Mouse (Mus musculus) hindbrain, postnatal 0 days (tissue): Measurements from ENCODE around the gene Gtsf2. TPM values are rescaled to one million over a fixed set of nuclear protein-coding genes. Genes with fewer than 3 reads are reported as not detected.
"Not testable (repeated sequence)": the region's sequence is repeated elsewhere in the genome, so short reads cannot be mapped to it uniquely, and the experiment has no call there.

ENCODE experiments used
- ATAC-seq: fragments of 200-750 bp; cut with Nextera tagmentation; 2 replicates; pipeline ENCODE4 v1.8.0; 2017; ENCODE audit warnings: mild to moderate bottlenecking, moderate TSS enrichment, moderate library complexity
- DNase-seq: peaks from one replicate; pipeline ENCODE4 v3.0.0-alpha.2; 2015; ENCODE audit warnings: low spot score
- H3K27ac ChIP-seq: fragments of 300-500 bp; sonication (generic); 2 replicates; pipeline ENCODE4 v1.5.1; 2014; ENCODE audit warnings: mild to moderate bottlenecking
- H3K27me3 ChIP-seq: fragments of 300-500 bp; sonication (generic); 2 replicates; pipeline ENCODE4 v1.6.1; 2014; ENCODE audit warnings: low read length, mixed read lengths; ENCODE audit not compliant: insufficient read depth
- H3K36me3 ChIP-seq: fragments of 300-500 bp; sonication (generic); 2 replicates; pipeline ENCODE4 v1.6.1; 2014; ENCODE audit warnings: low read length, mixed read lengths; ENCODE audit not compliant: insufficient read depth
- H3K4me1 ChIP-seq: fragments of 300-500 bp; sonication (generic); 2 replicates; pipeline ENCODE4 v1.6.1; 2014; ENCODE audit warnings: antibody characterized with exemption, low read length, mixed read lengths; ENCODE audit not compliant: insufficient read depth
- H3K4me2 ChIP-seq: fragments of 300-500 bp; sonication (generic); 2 replicates; pipeline ENCODE4 v1.6.1; 2014; ENCODE audit warnings: low read depth, mild to moderate bottlenecking, low read length, moderate library complexity, mixed read lengths
- H3K4me3 ChIP-seq: fragments of 300-500 bp; sonication (generic); 2 replicates; pipeline ENCODE4 v1.5.1; 2014; ENCODE audit warnings: low read length
- H3K9ac ChIP-seq: fragments of 300-500 bp; sonication (generic); replicated peaks from 2 replicates; pipeline ENCODE4 v1.6.1; 2014; ENCODE audit warnings: mild to moderate bottlenecking, low read length, moderate library complexity, mixed read lengths
- H3K9me3 ChIP-seq: fragments of 300-500 bp; sonication (generic); 2 replicates; pipeline ENCODE4 v1.6.1; 2016; ENCODE audit warnings: low read length, mixed read lengths
- CTCF ChIP-seq: IDR thresholded peaks from 2 replicates; pipeline ENCODE4 v1.5.1; 2016; ENCODE audit warnings: antibody characterized with exemption, control low read depth, low read depth
- WGBS: fragments of 180-500 bp; shearing (Covaris S2); extraction: QIAGEN DNeasy Blood & Tissue Kit; methylation state at CpG from one replicate; pipeline ENCODE4 v1.1.7; 2014; 5-methylcytosine and 5-hydroxymethylcytosine counted together
- polyA plus RNA-seq: library from polyadenylated mRNA; unstranded; fragments of >200 nt; fragmentation: Nextera tagmentation; extraction: Ambion mirVana; gene quantifications from 2 replicates; pipeline ENCODE4 v1.2.1, GENCODE M21; 2015
- total RNA-seq: library from RNA; depleted of rRNA; stranded (reverse); fragments of >200 nt; gene quantifications from 2 replicates; pipeline ENCODE4 v1.2.3, GENCODE M21; 2014

Gtsf2 gene
- total and polyA plus RNA-seq, 2 experiments from 2014 or later, result 2.1 TPM; not detected in 1

- H3K9me3 ChIP-seq, result no peaks in the 10 kb centered on the region
- no peak overlapping the region for H3K9ac ChIP-seq
- ATAC-seq (no peak), DNase-seq (no peak)
- H3K4me2 ChIP-seq, result no peak overlapping the region
- no peaks in the 10 kb centered on the region for H3K36me3 ChIP-seq
- TF ChIP-seq CTCF, result no peak
- H3K27me3 ChIP-seq, result no peaks in the 10 kb centered on the region
- no peak overlapping the region for H3K4me3 ChIP-seq
- 83% methylated on average over 6 of the region's 6 CpGs for WGBS
- no peak overlapping the region for H3K27ac ChIP-seq
- no peaks in the 10 kb centered on the region for H3K4me1 ChIP-seq
These were observed 6.2 kb upstream of the Gtsf2 start for GRCm38 (mm10) chr15:103454449-103454848.

- Histone ChIP-seq H3K9ac (no peak within 1 kb of the TSS), H3K36me3 (no peaks in the 10 kb centered on the region), H3K27me3 (no peaks in the 10 kb centered on the region), H3K9me3 (no peaks in the 10 kb centered on the region), H3K4me3 (no peak within 1 kb of the TSS), H3K4me2 (no peak within 1 kb of the TSS), H3K27ac (no peak within 1 kb of the TSS), H3K4me1 (no peaks in the 10 kb centered on the region)
- no peak for TF ChIP-seq CTCF
- ATAC-seq (no peak), DNase-seq (no peak)
- 90% methylated on average over 13 of the region's 13 CpGs for WGBS
These were observed 5.4 kb upstream of the Gtsf2 start, which contains the start of gene Nckap1l for GRCm38 (mm10) chr15:103453551-103454218. TSS of gene Nckap1l (plus strand) at chr15:103453794.

DNA sequence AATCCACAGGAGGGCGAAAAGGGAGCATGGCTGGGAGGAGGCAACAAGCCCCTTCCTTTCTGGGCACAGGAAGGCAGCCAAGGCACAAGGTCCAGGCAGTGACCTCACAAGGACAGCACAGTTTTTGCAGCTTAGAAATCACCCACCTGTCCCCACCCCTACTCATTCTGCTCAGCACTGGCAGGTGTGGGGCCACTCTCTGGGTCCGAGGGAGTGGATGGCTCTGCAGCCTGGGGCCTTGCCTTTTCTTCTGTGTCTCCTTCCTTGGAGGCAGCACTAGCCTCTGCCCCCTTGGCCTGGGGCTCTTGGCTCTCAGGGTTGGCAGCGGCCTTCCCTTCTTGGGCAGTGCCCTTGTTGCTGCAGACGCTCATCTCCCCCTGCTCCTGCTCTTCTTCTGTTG lies 2.3 kb downstream of the Gtsf2 start:
- H3K9ac ChIP-seq, ATAC-seq, H3K27me3 ChIP-seq, H3K4me1 ChIP-seq, DNase-seq, H3K27ac ChIP-seq, H3K9me3 ChIP-seq, H3K4me2 ChIP-seq, H3K4me3 ChIP-seq, H3K36me3 ChIP-seq: not testable (repeated sequence)
- WGBS, result 77% methylated on average over 3 of the region's 4 CpGs

DNA sequence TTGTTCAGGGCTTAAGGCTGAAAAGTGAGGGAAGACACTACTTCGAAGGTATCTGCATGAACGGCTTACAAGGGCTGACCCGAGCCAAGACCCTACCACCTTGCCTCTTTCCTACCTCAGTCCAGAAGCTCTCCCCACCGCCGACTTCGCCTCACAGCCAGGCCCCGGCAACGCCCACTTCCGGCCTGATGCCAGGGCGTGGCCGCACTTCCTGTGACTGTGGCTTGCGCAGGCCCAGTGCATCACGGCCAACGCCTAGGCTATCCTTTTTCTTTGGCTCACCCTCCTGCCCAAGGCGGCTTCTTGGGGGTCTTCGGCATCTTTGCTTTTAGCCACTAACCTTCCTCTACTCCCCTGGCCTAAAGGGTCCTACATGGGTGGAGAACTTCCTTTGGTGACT lies 18.0 kb downstream of the Gtsf2 start, which contains the start of gene Gtsf1:
TSS of gene Gtsf1 (minus strand) at position 230 of the 400 bp plus-strand sequence.
- H3K27me3 ChIP-seq, result no peaks in the 10 kb centered on the region
- no peak for ATAC-seq
- no peaks in the 10 kb centered on the region for H3K9me3 ChIP-seq
- no peak within 1 kb of the TSS for H3K27ac ChIP-seq
- WGBS, result 91% methylated on average over 16 of the region's 16 CpGs
- TF ChIP-seq CTCF, result no peak
- H3K4me3 ChIP-seq, result no peak within 1 kb of the TSS
- no peaks in the 10 kb centered on the region for H3K4me1 ChIP-seq
- DNase-seq, result no peak
- no peaks in the 10 kb centered on the region for H3K36me3 ChIP-seq
- no peak within 1 kb of the TSS for H3K4me2 ChIP-seq
- H3K9ac ChIP-seq, result no peak within 1 kb of the TSS

DNA sequence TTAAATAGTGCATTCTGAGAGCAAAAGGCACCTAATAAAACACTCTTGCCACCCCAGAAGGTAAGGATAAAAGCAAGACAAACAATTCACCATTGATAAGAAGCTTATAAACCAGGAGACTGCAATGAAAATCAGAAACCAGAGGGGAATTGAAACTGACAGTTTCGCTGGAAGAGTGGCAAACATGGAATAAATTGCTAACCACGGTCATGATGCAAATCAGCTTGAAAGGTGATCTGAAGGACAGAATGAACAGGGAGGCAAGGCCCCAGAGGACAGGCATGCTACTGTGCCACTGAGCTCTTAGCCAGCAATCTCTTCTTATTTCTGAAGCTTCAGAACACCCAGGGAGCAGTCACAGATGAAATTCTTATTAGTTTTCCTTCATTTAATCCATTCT lies 21.3 kb downstream of the Gtsf2 start:
- H3K4me2 ChIP-seq, result no peak overlapping the region
- DNase-seq (no peak), ATAC-seq (no peak)
- no peaks in the 10 kb centered on the region for H3K4me1 ChIP-seq
- no peak overlapping the region for H3K4me3 ChIP-seq
- no peaks in the 10 kb centered on the region for H3K36me3 ChIP-seq
- H3K9ac ChIP-seq, result no peak overlapping the region
- 52% methylated on average over 2 of the region's 2 CpGs for WGBS
- no peaks in the 10 kb centered on the region for H3K27me3 ChIP-seq
- no peaks in the 10 kb centered on the region for H3K9me3 ChIP-seq
- TF ChIP-seq CTCF, result no peak
- H3K27ac ChIP-seq, result no peak overlapping the region

- not testable (repeated sequence) for H3K4me3 ChIP-seq, DNase-seq, H3K4me1 ChIP-seq, ATAC-seq, H3K9me3 ChIP-seq, H3K4me2 ChIP-seq, H3K27ac ChIP-seq, H3K36me3 ChIP-seq, H3K27me3 ChIP-seq, H3K9ac ChIP-seq
- WGBS, result 92% methylated on average over 2 of the region's 3 CpGs
These were observed 42.7 kb downstream of the Gtsf2 start for GRCm38 (mm10) chr15:103405586-103405985.

- 88% methylated on average over 5 of the region's 5 CpGs for WGBS
- no peak overlapping the region for H3K9ac ChIP-seq
- no peak overlapping the region for H3K27ac ChIP-seq
- H3K9me3 ChIP-seq, result no peaks in the 10 kb centered on the region
- H3K4me3 ChIP-seq, result no peak overlapping the region
- no peaks in the 10 kb centered on the region for H3K4me1 ChIP-seq
- DNase-seq (no peak), ATAC-seq (no peak)
- H3K27me3 ChIP-seq, result no peaks in the 10 kb centered on the region
- no peak overlapping the region for H3K4me2 ChIP-seq
- no peak for TF ChIP-seq CTCF
- H3K36me3 ChIP-seq, result no peaks in the 10 kb centered on the region
These were observed 46.9 kb downstream of the Gtsf2 start for GRCm38 (mm10) chr15:103401361-103401760.
